Mouse (Mus musculus) liver, embryonic 15.5 days (tissue): Measurements from ENCODE around the gene Kif5c. TPM values are rescaled to one million over a fixed set of nuclear protein-coding genes. Genes with fewer than 3 reads are reported as not detected.

Source experiments
- ATAC-seq: fragments of 200-750 bp; cut with Nextera tagmentation; 2 replicates; pipeline ENCODE4 v1.8.0; 2017; ENCODE audit warnings: moderate number of reproducible peaks, mild to moderate bottlenecking, moderate library complexity; ENCODE audit not compliant: insufficient read depth
- H3K27ac ChIP-seq: fragments of 300-500 bp; sonication (generic); replicated peaks from 2 replicates; pipeline ENCODE4 v1.5.1; 2015; ENCODE audit warnings: mild to moderate bottlenecking, inconsistent platforms
- H3K27me3 ChIP-seq: fragments of 300-500 bp; sonication (generic); 2 replicates; pipeline ENCODE4 v1.6.1; 2015; ENCODE audit warnings: mild to moderate bottlenecking, inconsistent platforms
- H3K36me3 ChIP-seq: fragments of 300-500 bp; sonication (generic); replicated peaks from 2 replicates; pipeline ENCODE4 v1.6.1; 2015; ENCODE audit warnings: moderate library complexity, mild to moderate bottlenecking, inconsistent platforms
- H3K4me1 ChIP-seq: fragments of 300-500 bp; sonication (generic); replicated peaks from 2 replicates; pipeline ENCODE4 v1.6.1; 2015; ENCODE audit warnings: inconsistent platforms
- H3K4me2 ChIP-seq: fragments of 300-500 bp; sonication (generic); 2 replicates; pipeline ENCODE4 v1.6.1; 2015; ENCODE audit warnings: moderate library complexity, mild to moderate bottlenecking, inconsistent platforms
- H3K4me3 ChIP-seq: fragments of 300-500 bp; sonication (generic); replicated peaks from 2 replicates; pipeline ENCODE4 v1.5.1; 2015; ENCODE audit warnings: mild to moderate bottlenecking, inconsistent platforms
- H3K9ac ChIP-seq: fragments of 300-500 bp; sonication (generic); 2 replicates; pipeline ENCODE4 v1.6.1; 2015; ENCODE audit warnings: moderate library complexity, mild to moderate bottlenecking, inconsistent platforms
- H3K9me3 ChIP-seq: fragments of 300-500 bp; sonication (generic); replicated peaks from 2 replicates; pipeline ENCODE4 v1.6.1; 2016; ENCODE audit warnings: inconsistent platforms
- WGBS: fragments of 180-500 bp; shearing (Covaris S2); methylation state at CpG from one replicate; pipeline ENCODE4 v1.1.7; 2015; ENCODE audit warnings: mixed read lengths; ENCODE audit not compliant: insufficient replicate concordance; 5-methylcytosine and 5-hydroxymethylcytosine counted together
- polyA plus RNA-seq: library from polyadenylated mRNA; unstranded; fragments of >200 nt; fragmentation: Nextera tagmentation; extraction: Ambion mirVana; gene quantifications from 2 replicates; pipeline ENCODE4 v1.2.1, GENCODE M21; 2015

Kif5c gene
- polyA plus RNA-seq, 1 experiment from 2014 or later, result 0.17 TPM

DNA sequence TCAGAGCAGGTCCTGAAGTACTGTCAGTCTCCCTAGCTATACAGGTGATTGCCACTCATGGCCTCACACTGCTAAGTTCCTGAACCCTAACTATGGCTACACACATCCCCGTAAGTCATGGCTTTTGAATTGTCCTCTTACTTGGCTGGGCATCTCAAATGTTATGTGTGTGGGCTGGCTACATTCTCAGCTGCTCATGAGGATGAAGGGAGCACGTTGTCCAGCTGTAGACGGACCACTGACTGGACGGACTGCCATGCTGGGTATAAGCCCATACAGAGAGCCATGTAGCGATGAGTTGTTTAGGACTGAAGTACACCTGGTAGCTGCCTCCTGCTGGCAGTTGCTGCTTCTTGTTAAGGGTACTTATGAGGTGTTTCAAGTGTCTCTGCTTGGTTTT, 79.8 kb downstream of the Kif5c start:
- 56% methylated on average over 5 of the region's 5 CpGs for WGBS
- Histone ChIP-seq H3K9me3 (no peaks in the 10 kb centered on the region), H3K4me3 (no peak overlapping the region), H3K27me3 (no peaks in the 10 kb centered on the region), H3K9ac (no peak overlapping the region), H3K4me1 (no peaks in the 10 kb centered on the region), H3K4me2 (no peak overlapping the region), H3K36me3 (no peaks in the 10 kb centered on the region), H3K27ac (no peak overlapping the region)
- ATAC-seq, result no peak

DNA sequence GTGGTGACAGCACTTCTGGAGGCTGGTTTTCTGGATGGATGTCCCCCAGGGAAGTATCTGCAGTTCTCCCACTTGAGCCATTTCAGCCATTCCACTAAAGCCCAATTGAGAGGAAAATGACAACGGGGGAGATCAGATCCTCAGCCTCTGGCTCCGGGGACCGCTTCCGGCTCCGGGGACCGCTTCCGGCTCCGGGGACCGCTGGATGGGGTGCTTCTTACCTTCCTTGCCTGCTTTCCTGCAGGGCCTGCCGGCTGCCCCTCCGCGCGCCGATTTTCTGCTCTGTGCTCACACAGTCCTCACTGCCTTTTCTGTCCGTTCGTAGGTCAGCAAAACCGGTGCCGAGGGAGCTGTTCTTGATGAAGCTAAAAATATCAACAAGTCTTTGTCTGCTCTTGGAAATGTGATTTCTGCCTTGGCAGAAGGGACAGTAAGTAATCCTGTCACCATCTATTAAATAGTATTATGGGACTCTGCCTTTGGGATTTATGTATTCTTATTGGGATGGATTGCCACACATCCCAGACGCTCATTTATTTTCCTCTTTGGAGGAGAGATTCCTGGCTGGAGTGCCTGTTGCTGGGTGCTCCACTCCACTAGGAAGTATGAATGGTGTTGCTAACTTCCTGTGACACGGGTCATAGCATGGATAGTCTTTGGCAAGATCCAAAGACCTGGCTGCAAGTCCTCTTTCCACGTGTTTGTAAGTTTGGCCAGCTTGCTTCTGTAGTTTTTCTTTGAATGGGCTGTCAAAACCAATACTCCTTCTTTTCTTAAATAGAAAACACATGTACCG, 81.3 kb downstream of the Kif5c start:
- no peak for ATAC-seq
- Histone ChIP-seq H3K4me3 (no peak overlapping the region), H3K27me3 (no peaks in the 10 kb centered on the region), H3K9me3 (no peaks in the 10 kb centered on the region), H3K9ac (no peak overlapping the region), H3K27ac (no peak overlapping the region), H3K36me3 (no peaks in the 10 kb centered on the region), H3K4me1 (no peaks in the 10 kb centered on the region), H3K4me2 (no peak overlapping the region)
- WGBS, result 83% methylated on average over 22 of the region's 22 CpGs

DNA sequence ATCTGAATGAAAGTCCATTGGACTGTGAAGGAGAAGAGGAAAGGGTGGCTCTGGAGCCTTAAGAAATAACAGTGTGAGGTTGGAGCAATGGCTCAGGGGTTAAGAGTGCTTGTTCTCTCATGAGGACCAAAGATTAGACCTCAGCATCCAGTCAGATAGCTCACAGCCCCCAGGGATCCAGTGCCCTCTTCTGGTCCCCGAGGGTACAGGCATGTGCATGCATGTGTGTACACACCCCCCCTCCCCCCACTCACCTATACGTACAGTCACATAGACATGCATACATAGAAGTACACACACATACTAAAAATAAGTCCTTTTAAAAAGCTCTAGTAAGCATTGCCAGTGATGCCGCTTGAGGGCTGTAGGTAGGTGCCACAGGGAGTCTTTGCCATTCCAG, 91.1 kb downstream of the Kif5c start:
- H3K4me3 ChIP-seq, result no peak overlapping the region
- no peaks in the 10 kb centered on the region for H3K4me1 ChIP-seq
- H3K36me3 ChIP-seq, result no peaks in the 10 kb centered on the region
- no peak overlapping the region for H3K9ac ChIP-seq
- no peaks in the 10 kb centered on the region for H3K27me3 ChIP-seq
- ATAC-seq, result no peak
- no peak overlapping the region for H3K4me2 ChIP-seq
- no peak overlapping the region for H3K27ac ChIP-seq
- 64% methylated on average over 3 of the region's 3 CpGs for WGBS
- no peaks in the 10 kb centered on the region for H3K9me3 ChIP-seq

DNA sequence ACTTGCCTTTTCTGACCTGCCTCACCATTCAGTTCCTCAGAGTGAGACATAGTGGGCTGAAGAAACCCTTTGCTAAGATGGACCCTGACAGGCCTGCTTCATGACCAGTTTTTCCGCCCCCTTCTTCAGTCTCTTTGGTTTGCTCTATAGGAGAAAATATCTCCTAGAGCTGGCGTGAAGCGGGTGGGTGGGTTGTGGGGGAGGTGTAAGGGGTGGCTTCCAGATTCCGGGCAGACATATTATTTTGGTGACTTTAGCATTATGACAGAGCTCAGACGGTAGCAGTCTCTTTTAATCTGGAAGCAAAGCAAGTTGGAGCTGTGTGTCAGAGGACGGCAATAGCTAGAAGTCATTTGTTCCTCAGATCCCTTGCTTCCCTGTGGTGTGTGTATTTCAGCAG, 92.6 kb downstream of the Kif5c start:
- ATAC-seq, result no peak
- Histone ChIP-seq H3K36me3 (no peaks in the 10 kb centered on the region), H3K27me3 (no peaks in the 10 kb centered on the region), H3K4me3 (no peak overlapping the region), H3K9me3 (no peaks in the 10 kb centered on the region), H3K4me1 (no peaks in the 10 kb centered on the region), H3K4me2 (no peak overlapping the region), H3K9ac (no peak overlapping the region), H3K27ac (no peak overlapping the region)
- WGBS, result 73% methylated on average over 6 of the region's 6 CpGs

DNA sequence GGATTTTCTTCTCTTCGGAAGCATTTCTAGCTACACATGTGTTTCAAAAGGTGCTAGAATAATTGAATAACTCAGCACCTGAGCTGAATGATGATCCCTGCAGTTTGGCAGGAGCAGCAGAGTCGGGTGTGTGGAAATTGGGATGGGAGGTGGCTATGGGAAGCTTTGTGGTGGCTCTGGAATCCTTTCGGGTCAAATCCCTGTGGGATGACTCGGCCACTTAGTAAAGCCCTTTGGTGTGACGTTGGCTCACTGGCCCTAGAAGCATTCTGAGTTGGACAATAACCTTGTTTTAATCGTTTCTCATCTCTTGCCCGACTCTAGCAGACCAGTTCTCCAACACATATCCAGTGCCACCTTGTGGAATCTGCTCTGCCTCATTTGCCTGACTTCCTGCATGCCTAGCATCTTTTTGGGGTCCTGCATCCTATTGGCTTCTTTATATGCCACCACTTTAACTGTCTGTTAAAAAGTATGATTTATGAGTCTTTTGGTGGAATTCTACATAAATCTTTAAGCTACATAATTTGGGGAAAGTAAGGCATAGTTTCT, 93.3 kb downstream of the Kif5c start:
- Histone ChIP-seq H3K4me3 (no peak overlapping the region), H3K4me1 (no peaks in the 10 kb centered on the region), H3K9ac (no peak overlapping the region), H3K36me3 (no peaks in the 10 kb centered on the region), H3K27ac (no peak overlapping the region), H3K4me2 (no peak overlapping the region), H3K9me3 (no peaks in the 10 kb centered on the region), H3K27me3 (no peaks in the 10 kb centered on the region)
- ATAC-seq, result no peak
- 54% methylated on average over 7 of the region's 7 CpGs for WGBS

DNA sequence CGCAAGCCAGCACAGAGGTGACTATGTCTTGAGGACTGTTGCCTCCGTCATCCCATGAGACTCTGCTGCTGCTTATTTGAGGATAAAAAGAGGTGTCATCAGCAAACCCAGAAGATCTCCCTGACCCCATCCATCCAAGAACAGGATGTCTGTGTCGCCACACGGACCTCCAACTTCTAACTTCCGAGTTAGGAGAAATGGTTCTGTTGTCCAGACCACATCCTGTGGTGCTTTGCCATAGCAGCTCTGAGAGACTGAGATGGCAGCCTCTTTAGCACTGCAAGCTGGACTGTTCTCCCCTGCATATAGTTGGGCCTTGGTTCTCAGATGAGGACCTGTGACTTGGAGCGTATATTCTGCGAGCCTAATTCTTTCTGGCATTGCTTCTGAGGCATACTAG, 97.4 kb downstream of the Kif5c start:
- Histone ChIP-seq H3K27me3 (no peaks in the 10 kb centered on the region), H3K9me3 (no peaks in the 10 kb centered on the region), H3K4me3 (no peak overlapping the region), H3K4me1 (no peaks in the 10 kb centered on the region), H3K36me3 (no peaks in the 10 kb centered on the region), H3K9ac (no peak overlapping the region), H3K4me2 (no peak overlapping the region), H3K27ac (no peak overlapping the region)
- WGBS, result 59% methylated on average over 7 of the region's 7 CpGs
- no peak for ATAC-seq

DNA sequence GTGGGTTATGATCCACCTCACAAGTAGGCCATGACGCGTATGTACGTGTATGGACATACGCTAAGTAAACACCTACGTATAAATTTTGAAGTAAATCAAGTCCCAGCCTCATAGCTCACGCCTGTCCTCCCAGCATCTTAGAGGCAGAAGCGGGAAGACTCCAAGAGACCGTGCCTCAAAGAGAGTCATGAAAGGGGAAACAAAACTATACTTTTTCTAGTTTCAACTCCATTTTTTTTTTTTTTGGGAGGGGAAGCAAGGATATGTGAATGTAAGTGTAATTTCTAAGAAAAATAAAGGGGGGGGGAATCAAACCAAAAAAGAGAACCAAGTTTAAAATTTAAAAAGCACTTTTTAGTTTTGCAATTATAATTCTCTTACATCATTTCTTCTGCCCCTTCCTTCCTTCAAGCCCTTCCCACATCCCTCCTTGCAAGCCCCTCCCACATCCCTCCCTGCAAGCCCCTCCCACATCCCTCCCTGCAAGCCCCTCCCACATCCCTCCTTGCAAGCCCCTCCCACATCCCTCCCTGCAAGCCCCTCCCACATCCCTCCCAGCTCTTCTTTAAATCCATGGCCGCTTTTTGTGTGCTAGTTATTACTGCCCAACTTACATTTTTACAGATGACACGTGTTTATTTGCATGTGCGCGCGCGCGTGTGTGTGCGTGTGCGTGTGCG, 98.5 kb downstream of the Kif5c start:
- Histone ChIP-seq H3K27me3 (no peaks in the 10 kb centered on the region), H3K9ac (no peak overlapping the region), H3K27ac (no peak overlapping the region), H3K4me1 (no peaks in the 10 kb centered on the region), H3K4me2 (no peak overlapping the region), H3K36me3 (no peaks in the 10 kb centered on the region), H3K9me3 (no peaks in the 10 kb centered on the region), H3K4me3 (no peak overlapping the region)
- WGBS, result 86% methylated on average over 18 of the region's 18 CpGs
- no peak for ATAC-seq

DNA sequence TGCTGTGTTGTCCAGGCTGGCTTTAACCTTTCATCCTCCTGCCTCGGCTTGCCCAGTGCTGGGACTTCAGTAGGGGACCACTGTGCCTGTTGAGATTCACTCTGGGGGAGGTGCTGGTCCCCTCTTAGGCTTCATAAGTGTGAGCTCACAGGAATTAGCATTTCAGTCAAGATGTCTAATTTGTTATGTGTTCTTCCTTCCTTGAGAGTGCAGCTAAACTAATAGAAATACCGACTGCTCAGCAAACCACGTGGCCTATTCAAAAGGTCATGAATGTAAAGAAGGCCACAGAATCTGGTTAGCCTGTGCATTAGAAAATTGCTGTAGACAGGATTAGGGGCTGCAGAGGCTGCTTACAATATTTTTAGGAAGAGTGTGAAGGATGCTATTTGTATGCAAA, 99.4 kb downstream of the Kif5c start:
- H3K4me3 ChIP-seq, result no peak overlapping the region
- no peaks in the 10 kb centered on the region for H3K36me3 ChIP-seq
- no peaks in the 10 kb centered on the region for H3K27me3 ChIP-seq
- H3K9ac ChIP-seq, result no peak overlapping the region
- no peak overlapping the region for H3K27ac ChIP-seq
- no peak overlapping the region for H3K4me2 ChIP-seq
- ATAC-seq, result no peak
- no peaks in the 10 kb centered on the region for H3K9me3 ChIP-seq
- WGBS, result 59% methylated on average over 3 of the region's 3 CpGs
- H3K4me1 ChIP-seq, result no peaks in the 10 kb centered on the region

DNA sequence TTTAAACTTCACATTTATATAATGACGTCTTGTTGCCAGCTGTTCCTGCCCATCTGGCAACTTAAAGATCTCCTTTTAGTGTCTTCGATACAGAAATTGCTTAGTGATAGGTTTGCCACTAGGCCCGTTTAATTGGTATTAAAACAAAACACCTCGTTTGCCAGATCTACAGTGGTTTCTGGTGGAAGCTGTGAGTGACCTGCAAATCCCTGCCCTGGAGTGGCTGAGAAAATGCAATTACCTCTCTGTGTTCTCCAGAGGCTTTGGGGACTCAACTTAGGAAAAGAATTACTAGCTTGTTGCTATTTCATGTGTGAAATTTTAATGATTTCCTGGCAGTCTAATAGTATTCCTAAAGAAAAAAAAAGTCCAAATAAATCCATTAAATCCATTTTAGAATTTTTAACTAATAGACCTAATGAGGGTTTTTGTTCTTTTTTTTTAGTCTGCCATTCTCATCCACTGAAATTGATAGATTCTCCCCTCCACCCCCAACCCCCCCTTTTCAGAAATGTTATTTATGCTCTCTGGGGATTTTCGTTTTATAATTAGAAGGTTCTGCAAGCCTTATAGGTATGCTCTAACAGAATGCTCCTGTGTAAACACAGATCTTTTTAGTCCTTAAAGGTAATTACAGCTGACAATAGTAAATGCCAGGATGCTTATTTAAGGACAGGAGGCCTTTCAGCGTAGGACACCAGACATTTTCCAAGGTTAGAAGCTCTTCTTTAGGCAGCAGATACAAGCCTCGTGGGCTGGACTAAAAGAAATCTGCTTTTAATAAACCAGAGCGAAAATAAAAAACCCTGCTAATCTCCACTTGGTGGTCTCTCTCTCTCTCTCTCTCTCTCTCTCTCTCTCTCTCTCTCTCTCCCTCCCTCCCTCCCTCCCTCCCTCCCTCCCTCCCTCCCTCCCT, 100.1 kb downstream of the Kif5c start:
- Histone ChIP-seq H3K9ac (no peak overlapping the region), H3K4me2 (no peak overlapping the region), H3K4me3 (no peak overlapping the region), H3K27ac (no peak overlapping the region), H3K4me1 (no peaks in the 10 kb centered on the region), H3K27me3 (no peaks in the 10 kb centered on the region), H3K9me3 (no peaks in the 10 kb centered on the region), H3K36me3 (no peaks in the 10 kb centered on the region)
- ATAC-seq, result no peak
- WGBS, result 52% methylated on average over 8 of the region's 8 CpGs

DNA sequence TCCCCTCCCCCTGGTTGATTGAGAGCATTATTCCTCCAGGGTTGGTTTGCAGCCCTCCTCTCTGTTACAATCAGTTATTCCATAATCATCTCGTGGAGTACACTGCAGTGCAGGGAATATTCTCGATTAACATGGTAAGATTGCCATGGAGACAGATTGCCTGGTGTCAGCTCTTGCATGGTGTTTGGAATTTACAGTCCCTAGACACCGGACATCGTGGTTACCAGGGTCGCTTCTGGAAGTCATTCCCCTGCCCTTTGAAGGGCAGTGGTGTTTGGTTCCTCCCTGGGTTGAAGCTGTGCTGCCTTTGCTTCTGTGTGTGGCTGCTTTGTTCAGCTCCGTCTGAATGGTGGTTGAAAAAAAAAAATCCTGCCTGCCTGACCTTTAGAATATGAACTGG, 100.8 kb downstream of the Kif5c start:
- Histone ChIP-seq H3K36me3 (no peaks in the 10 kb centered on the region), H3K4me1 (no peaks in the 10 kb centered on the region), H3K27ac (no peak overlapping the region), H3K9me3 (no peaks in the 10 kb centered on the region), H3K27me3 (no peaks in the 10 kb centered on the region), H3K4me2 (no peak overlapping the region), H3K9ac (no peak overlapping the region), H3K4me3 (no peak overlapping the region)
- ATAC-seq, result no peak
- 13% methylated on average over 6 of the region's 6 CpGs for WGBS

DNA sequence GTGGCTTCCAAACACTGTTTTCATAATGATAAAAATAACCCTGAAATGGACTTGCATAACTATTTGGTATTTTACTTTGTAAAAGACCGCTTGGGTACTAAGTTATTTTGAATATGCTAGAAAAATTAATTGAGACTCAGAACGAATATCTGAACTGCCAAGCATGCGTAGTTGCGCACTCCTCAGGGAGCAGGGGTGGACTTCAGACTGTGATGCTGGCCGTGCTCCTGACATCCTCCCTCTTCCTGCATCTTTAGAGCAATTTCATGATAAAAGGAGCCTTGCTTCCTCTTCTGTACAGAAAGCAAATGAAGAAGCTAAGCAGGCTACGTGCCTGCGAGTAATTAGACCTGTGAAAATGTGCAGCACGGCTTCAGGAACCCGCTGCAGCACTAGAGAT, 101.2 kb downstream of the Kif5c start:
- Histone ChIP-seq H3K4me3 (no peak overlapping the region), H3K9ac (no peak overlapping the region), H3K27me3 (no peaks in the 10 kb centered on the region), H3K9me3 (no peaks in the 10 kb centered on the region), H3K4me2 (no peak overlapping the region), H3K4me1 (no peaks in the 10 kb centered on the region), H3K36me3 (no peaks in the 10 kb centered on the region), H3K27ac (no peak overlapping the region)
- no peak for ATAC-seq
- 52% methylated on average over 9 of the region's 9 CpGs for WGBS
